Mouse (Mus musculus): ENCODE results near the gene Macc1.

The Macc1 gene

DNA sequence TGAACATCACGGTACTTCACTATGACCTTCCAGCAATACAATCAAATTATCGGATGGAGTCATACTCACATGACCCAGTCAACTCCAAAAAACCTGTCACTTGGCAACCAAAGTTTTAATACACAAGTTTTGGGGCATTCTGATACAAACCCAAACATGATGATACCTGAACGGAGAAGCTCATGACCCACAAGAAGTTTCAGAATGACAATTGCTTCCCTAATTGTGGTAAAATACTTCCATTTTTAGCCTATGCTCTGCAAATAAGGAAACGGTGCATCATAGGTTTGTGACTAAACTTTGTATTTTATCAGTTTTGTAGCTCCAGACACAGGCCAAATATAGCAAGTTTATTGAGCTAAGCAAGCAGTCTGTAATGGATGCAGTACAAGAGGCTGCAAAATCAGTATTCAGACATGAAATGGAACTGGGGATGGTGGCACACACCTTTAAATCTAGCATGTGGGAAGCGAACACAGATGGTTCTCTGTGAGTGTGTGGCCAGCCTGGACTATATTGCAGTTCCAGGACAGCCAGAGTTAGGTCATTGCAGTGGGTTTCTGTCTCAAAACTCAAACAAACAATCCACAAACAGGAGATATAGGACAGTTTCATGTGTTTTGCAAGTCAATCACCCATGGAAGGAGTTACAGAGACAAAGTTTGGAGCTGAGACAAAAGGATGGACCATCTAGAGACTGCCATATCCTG lies 170.0 kb downstream of the Macc1 start:
- DNase-seq (ENCODE audit: low read depth, low spot score), result peak; percentile 73

DNA sequence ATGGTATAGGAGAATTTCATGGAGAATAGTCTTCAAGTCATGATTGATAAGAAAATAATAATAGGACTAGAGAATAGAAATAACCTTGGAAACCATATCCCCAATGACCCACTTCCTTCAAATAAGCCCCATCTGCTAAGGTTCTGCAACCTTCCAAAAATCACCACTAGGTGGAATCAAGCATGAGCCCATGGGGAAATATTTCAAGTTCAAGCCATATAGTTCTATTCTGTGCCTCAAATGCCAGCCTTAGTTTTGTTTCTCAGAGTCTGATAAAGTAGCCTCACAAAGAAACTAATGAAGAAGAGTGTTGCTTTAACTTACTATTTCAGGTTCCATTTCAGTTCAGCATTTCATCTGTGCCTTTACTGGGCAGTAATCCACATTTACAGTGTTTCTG lies 197.1 kb downstream of the Macc1 start:
- DNase-seq (ENCODE audit: low read depth, low spot score), result peak; percentile 30

Data from A20 (cell line).